Mouse (Mus musculus): ENCODE data around the gene Erc2.

Erc2 gene

DNA sequence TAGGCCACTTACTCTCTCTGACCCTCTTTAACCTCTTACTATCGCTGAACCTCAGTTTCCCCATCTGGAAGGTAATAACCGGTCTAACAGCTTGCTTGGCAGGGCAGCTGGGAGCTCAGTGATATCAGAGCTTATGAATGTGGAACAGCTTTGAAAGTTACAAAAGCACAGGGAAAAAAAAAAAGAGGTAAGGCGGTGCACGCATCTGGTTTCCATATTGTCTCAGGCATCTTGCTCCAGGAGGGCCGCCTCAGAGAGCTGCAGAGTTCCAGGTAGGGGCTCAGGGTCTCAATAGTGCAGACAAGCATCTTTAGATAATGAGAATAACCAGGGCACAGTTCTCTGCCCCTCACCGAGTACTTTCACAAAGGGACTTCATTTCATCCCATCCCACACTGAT, 816.9 kb downstream of the Erc2 start:
- DNase-seq (ENCODE audit: low spot score in 2 of 2), result no peak

- no peak for DNase-seq (ENCODE audit: low spot score in 2 of 2)
Observed at GRCm38 (mm10) chr14:28441240-28441967, 819.2 kb downstream of the Erc2 start.

GRCm38 (mm10) chr14:28443254-28443944, 821.2 kb downstream of the Erc2 start:
- DNase-seq (ENCODE audit: low spot score in 2 of 2), result no peak

DNA sequence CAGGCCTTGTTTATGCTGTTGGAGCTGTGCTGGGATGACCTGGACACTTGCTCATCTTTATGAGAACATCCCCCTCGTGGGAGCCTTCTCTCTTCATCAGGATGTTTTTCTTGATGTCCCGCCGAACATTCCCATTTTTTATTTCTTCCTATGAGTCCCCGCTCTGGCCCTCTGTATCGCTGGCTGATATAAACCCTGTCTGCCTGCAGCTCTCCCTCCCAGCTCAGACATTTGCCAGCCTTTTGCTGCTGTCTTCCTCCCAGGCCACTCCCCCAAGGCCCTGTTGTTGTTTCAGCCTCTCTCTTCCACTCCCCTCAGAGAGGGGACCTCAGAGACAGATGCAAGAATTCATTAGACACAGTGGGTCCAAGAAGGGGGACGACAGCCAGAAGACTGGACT, 823.5 kb downstream of the Erc2 start:
- DNase-seq (ENCODE audit: low spot score in 2 of 2), result no peak

DNA sequence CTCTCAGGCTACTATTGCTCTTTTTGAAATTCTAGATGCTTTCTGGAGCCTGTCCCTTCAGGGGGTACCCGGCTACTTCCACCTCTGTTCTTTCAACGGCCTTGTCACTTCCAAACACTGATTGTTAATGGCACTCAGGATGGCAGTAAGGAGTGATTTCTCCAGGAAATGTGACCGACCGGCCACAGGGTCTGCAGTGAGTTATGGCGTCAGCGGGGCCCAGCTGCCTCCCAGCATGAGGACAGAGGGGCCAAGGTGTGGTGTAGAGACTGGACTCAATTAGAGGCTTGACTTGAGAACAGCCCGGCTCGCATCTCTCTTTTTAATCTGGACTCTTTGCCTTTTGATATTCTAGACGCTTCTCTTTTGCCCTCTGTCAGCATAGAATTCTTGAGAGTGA, 829.5 kb downstream of the Erc2 start:
- no peak for DNase-seq (ENCODE audit: low spot score in 2 of 2)

DNA sequence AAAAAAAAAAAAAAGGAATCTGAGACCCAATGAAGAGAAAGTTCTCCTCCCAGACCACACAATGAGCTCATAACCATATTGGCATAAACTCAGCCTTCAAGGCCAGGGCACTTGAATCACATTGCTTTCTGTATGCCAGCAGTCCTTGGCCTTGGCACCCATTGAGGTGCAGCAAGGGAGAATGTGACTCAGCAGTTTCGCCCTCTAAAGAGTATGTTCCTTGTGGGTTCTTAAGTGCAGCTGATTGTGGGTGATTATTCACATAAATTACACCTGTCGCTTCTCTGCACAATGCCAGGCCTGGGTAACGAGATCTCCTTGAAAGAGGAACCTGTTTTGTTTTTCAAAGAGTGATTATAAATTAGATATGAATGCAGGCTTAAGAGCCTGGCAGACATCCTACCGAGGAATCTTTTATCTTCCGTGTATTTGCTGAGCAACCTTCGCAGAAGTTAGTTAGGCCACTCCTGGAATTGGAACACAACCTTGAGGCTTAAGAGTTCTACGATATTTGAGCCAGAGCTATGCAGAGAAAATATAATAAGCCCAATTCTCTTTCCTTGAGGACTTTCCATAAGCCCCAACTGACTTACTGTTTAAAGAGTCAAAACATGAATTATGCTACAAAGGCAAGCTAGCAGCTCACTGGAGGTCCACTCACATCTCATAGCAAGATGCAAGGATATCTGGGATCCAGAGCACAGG, 834.3 kb downstream of the Erc2 start:
- no peak for DNase-seq (ENCODE audit: low spot score in 2 of 2)

DNA sequence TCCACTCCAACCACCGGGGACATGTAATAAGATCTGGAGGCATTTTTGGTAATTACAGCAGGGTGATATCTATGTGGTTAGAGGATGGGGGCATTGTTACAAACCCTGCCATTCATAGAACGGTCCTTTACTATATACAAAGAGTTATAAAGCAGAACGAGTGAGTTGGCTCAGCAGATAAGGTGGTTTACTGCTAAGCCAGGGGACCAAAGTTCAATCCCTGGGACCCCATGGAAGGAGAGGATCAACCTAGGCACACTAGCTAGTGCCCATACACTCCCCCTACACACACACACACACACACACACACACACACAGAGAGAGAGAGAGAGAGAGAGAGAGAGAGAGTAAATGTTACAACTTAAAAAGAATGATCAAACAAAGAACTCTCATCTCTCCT, 835.2 kb downstream of the Erc2 start:
- no peak for DNase-seq (ENCODE audit: low spot score in 2 of 2)

DNA sequence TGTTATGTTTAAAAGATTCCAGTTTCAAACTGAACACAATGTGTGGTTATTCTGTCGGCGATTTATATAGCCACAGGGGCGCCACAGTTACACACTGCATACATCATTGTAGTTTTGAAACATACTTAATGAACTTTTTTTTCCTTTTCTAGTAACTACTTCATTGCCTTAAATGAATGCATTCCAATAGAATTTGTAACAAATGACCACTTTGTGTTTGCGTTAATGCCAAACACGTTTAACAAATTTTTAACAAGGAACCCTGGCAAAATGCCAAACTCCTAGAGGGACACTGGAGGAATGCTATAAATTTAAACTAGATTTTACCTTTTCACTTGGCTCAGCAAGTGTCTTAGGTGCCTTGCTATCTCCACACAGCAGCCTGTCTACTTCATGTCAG, 845.7 kb downstream of the Erc2 start:
- no peak for DNase-seq (ENCODE audit: low spot score in 2 of 2)

- no peak for DNase-seq (ENCODE audit: low spot score in 2 of 2)
Observed at GRCm38 (mm10) chr14:28469696-28470095, 847.5 kb downstream of the Erc2 start.

DNA sequence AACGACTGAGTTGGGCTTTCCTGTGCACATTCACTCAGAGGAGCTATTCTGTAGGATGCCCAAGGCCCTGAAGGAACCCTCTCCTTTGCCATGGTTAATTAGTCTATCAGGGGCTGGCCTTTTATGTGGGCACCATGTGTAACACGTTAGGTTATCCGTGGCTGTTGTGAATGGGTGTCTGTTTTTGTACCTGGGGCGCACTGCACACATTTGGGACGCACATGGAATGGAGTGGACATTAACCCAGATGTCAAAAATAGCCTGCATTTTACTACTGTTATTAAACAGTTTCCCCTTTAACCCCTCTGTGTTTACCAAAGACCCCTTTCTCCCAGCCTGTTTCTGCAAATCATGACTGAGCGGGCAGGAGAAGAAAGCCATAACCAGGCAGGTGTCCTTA, 848.0 kb downstream of the Erc2 start:
- DNase-seq (ENCODE audit: low spot score in 2 of 2), result no peak

DNA sequence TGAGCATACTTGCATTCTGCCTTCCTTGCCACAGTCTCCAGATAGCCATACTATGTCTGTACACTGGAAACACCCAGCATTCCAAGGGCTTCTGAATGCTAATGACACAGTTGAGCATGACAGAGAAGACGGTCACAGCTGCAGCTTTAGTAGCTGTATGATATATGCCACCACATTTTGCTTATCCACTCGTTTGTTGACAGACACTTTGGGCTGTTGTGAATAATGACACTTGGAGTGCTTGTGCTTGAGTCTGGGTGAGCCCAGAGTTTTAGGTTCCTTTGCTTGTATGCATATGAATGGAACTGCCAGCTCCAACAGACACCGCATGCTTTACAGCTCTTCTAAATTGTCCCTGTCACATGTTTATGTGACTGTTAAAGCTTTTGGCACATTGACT, 852.8 kb downstream of the Erc2 start:
- no peak for DNase-seq (ENCODE audit: low spot score in 2 of 2)

DNA sequence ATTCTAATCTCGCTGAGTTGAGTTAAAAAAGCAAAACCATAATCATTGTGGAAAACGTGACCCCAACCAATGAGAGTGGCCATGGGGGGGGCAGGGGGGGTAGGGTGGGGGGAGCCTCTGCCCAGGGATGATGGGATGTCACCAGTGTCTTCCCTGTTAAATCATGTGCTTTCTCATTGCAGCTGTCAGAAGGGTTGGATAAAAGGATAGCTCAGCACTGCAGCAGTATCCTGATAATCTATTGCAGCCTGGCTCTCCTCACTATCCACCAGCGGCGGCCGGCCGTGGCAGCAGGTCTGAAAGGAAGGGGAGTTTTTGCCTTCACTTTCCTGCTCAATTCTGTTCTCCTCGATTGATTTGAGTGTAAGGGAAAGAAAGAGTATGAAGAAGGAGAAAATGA, 853.2 kb downstream of the Erc2 start:
- no peak for DNase-seq (ENCODE audit: low spot score in 2 of 2)

DNA sequence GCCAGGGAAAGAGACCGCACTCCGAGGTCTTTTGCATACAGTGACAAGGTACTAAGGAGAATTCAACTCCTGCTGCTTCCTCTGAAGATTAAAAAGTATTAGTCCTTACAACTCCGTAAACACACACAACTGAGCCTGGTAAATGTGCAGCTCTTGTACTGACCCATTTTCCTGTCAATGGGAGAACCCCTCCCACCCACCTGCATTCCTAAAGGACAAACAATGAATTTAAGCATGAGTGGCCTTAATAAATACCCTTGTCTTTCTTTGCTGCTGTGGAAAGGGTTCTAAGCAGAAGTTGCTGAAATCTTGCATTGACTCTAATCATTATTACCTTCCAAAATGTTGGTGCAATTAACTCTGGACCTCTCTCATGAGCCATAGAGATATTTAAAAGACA, 854.5 kb downstream of the Erc2 start:
- no peak for DNase-seq (ENCODE audit: low spot score in 2 of 2)

GRCm38 (mm10) chr14:28480866-28481265, 858.6 kb downstream of the Erc2 start:
- no peak for DNase-seq (ENCODE audit: low spot score in 2 of 2)

GRCm38 (mm10) chr14:28493806-28494205, 871.6 kb downstream of the Erc2 start:
- DNase-seq (ENCODE audit: low spot score in 2 of 2), result no peak

DNA sequence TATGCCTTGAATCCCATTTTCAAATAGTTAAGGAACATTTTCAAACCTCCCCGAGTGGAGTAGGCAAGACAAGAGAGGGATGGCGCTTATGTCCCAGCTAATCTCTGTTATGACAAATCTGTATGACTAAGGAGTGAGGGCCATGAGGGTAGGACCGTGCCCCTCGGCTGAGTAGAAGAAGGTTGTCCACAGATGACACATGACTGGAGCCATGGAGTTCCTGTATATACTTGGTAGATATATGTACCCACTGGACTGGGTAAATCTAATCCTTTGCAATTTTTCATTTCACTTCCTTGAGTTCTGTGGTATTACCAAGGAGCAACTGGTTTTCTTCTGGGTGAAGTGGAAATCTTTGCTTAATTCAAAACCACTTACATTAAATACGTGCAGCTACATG, 872.0 kb downstream of the Erc2 start:
- no peak for DNase-seq (ENCODE audit: low spot score in 2 of 2)

DNA sequence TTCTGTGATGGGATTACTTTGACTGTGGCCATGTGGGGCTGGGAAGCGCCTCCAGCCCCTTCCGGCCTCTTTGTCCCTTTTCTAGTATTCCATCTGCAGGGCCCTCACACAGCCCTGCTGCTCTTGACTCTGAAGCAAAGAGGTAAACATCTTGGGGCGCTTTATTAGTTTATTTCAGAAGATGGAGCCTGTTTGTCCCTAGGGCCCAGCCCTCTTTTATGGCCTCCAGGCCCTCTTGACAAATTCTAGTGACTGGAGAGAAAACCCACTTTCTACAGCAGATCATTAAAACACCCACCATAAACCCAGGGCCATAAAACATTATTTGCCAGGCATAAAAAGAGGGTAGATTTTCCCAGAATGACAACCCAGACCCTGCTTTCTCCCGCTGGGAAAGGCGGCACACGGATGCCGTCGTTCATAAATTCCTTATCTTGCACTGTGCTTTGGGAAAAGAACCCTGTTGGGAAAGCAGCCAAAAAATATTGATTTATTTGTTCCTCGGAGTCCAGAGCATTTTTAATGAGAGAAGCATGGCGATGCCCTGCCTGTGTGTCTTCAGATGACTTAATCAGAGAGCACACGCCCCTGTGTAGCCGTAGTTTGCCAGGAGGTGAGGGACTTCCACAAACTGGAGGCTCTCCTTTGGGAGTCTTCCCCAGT, 879.1 kb downstream of the Erc2 start:
- no peak for DNase-seq (ENCODE audit: low spot score in 2 of 2)

GRCm38 (mm10) chr14:28503276-28503675, 881.0 kb downstream of the Erc2 start:
- no peak for DNase-seq (ENCODE audit: low spot score in 2 of 2)

DNA sequence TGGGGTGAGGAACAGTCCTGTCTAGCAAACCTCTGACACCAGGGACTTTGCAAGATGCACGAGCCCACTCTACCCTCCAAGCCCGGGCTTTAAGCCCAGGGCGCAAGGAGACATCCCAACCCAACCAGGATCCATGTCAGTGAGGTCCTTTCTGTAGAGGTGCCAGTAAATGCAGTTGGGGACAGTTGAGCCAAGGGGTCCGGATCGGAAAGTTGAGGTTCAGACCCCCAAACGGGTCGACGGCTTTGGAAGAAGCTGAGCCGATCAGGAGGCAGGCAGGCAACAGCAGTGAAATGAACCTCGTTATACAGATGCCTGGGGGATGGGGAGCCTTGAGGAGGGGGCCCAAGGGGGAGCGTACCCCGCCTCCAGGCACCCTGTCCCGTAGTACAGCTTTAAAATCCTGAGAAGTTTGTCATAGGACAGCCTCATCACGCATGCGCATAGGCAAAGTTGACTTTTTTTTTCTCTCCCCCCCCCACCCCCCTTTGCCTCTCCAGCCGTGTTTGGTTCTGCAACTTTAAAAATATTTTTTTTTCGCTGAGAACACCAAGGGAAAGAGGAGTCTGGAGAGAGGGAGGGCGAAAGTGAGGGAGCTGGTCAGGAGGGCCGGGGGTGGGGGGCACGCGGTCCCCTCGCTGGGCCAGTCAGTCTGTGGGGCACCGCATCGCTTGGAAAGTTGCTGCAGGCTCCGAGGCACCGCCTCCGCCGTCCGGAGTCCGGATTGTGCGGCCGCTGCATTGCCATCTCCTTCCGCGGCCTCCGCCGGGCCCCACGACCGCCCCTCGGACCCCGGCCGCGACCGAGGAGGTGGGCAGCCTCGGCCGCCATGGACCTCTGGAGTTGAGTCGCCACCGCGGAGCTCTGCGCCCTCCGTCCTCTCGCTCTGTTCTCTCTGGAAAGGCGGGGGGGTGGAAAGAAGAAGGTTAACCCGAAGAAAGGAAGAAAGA, 882.1 kb downstream of the Erc2 start, which contains the start of gene Wnt5a:
TSS of gene Wnt5a (plus strand) at position 650 of the 950 bp plus-strand sequence.
- peak in 1 of 2 experiments; percentile 15 for DNase-seq (ENCODE audit: low spot score in 2 of 2)

DNA sequence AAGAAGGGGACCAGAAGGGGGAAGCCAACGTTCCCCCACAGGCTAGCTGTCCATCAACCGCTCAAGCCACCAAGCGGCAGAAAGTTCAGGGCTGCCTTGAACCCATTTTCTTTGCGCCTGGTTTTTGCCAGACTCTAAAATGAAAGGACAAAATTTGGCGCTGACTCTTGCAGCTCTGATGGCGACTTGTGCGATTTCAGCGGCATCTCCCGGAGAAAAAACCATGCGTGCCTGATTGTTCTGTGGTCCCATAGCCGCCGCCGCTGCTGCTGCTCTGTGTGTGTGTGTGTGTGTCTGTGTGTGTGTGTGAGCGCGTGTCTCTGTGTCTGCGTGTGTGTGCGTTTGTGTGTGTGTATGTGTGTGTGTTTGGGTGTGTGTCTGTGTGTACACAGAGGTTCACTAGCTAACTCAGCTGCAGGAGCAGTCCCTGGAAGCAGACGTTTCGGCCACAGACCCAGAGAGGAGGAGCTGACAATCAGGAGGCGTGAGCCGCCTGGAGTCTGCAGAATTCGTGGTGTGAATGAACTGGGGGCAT, 882.9 kb downstream of the Erc2 start:
- DNase-seq (ENCODE audit: low spot score in 2 of 2), result peak in 1 of 2 experiments; percentile 15
